Mouse (Mus musculus) hindbrain, embryonic 15.5 days (tissue): ENCODE measurements around the gene Gm20388. TPM values are rescaled to one million over a fixed set of nuclear protein-coding genes. Genes with fewer than 3 reads are reported as not detected.

Source experiments
- ATAC-seq: fragments of 200-750 bp; cut with Nextera tagmentation; 2 replicates; pipeline ENCODE4 v1.8.0; 2017; ENCODE audit warnings: low read depth, moderate number of reproducible peaks, moderate TSS enrichment; ENCODE audit not compliant: low FRiP score
- H3K27ac ChIP-seq: fragments of 300-500 bp; sonication (generic); replicated peaks from 2 replicates; pipeline ENCODE4 v1.5.1; 2015; ENCODE audit warnings: mild to moderate bottlenecking, inconsistent platforms
- H3K27me3 ChIP-seq: fragments of 300-500 bp; sonication (generic); 2 replicates; pipeline ENCODE4 v1.6.1; 2015; ENCODE audit warnings: control low read depth, inconsistent platforms
- H3K36me3 ChIP-seq: fragments of 300-500 bp; sonication (generic); 2 replicates; pipeline ENCODE4 v1.6.1; 2015; ENCODE audit warnings: control low read depth, inconsistent platforms
- H3K4me1 ChIP-seq: fragments of 300-500 bp; sonication (generic); replicated peaks from 2 replicates; pipeline ENCODE4 v1.6.1; 2015; ENCODE audit warnings: control low read depth, inconsistent platforms
- H3K4me2 ChIP-seq: fragments of 300-500 bp; sonication (generic); 2 replicates; pipeline ENCODE4 v1.6.1; 2015; ENCODE audit warnings: moderate library complexity, mild to moderate bottlenecking, inconsistent platforms
- H3K4me3 ChIP-seq: fragments of 300-500 bp; sonication (generic); 2 replicates; pipeline ENCODE4 v1.5.1; 2015; ENCODE audit warnings: mild to moderate bottlenecking, inconsistent platforms
- H3K9ac ChIP-seq: fragments of 300-500 bp; sonication (generic); 2 replicates; pipeline ENCODE4 v1.6.1; 2015; ENCODE audit warnings: inconsistent platforms
- H3K9me3 ChIP-seq: fragments of 300-500 bp; sonication (generic); 2 replicates; pipeline ENCODE4 v1.6.1; 2016; ENCODE audit warnings: control low read depth, inconsistent platforms
- WGBS: fragments of 180-500 bp; shearing (Covaris S2); methylation state at CpG from one replicate; pipeline ENCODE4 v1.1.7; 2015; 5-methylcytosine and 5-hydroxymethylcytosine counted together
- polyA plus RNA-seq: library from polyadenylated mRNA; unstranded; fragments of >200 nt; fragmentation: Nextera tagmentation; extraction: Ambion mirVana; gene quantifications from 2 replicates; pipeline ENCODE4 v1.2.1, GENCODE M21; 2015

Gene Gm20388
- polyA plus RNA-seq, 1 experiment from 2014 or later, result 5.4 TPM

DNA sequence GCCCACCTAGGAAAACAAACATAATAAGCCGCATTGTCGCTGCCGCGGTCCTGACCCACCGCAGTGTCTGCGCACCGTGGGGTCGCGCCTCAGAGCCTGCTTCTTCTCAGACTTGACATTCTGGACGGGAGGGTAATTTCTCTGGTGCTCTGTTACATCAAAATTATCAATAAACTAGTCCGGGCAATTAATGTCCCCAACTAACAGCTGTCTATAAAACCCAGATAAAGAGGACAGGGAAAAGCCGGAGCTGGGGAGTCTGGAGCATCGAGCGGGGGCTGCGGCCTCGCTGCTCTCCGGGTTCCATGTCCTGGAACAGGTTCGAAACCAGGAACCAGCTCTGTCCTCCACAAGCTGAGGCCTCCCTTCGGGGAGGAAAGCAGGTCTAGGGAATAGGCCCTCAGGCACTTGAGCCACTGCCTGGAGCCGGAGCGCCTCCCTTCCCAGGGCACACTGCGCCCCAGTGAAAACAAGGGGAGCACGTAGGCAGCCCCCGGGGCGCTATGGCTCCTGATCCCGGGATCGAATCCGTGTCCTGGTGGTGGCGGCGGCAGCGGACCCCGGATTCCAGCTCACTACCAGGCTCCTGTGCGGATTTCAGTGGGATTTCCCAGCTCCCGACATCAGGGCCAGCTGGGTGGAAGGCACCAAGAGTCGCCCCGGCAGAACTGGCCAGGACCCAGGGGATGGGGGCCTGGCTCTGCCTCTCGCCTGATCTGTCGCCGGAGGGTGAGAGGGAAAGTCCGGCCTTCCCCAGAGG is 1178.4 kb downstream of the Gm20388 start:
- Histone ChIP-seq H3K9me3 (no peaks in the 10 kb centered on the region), H3K36me3 (no peaks in the 10 kb centered on the region), H3K27me3 (peaks cover 86% of the 10 kb centered on the region), H3K27ac (no peak overlapping the region), H3K4me3 (no peak overlapping the region), H3K9ac (no peak overlapping the region), H3K4me1 (peaks cover 9% of the 10 kb centered on the region), H3K4me2 (no peak overlapping the region)
- WGBS, result 3% methylated on average over 40 of the region's 40 CpGs
- no peak for ATAC-seq

- H3K36me3 ChIP-seq, result no peaks in the 10 kb centered on the region
- peaks cover 85% of the 10 kb centered on the region for H3K27me3 ChIP-seq
- peaks cover 2% of the 10 kb centered on the region for H3K4me1 ChIP-seq
- WGBS, result 3% methylated on average over 32 of the region's 32 CpGs
- no peaks in the 10 kb centered on the region for H3K9me3 ChIP-seq
- no peak overlapping the region for H3K4me2 ChIP-seq
- no peak overlapping the region for H3K9ac ChIP-seq
- H3K4me3 ChIP-seq, result no peak overlapping the region
- H3K27ac ChIP-seq, result no peak overlapping the region
- no peak for ATAC-seq
Observed at GRCm38 (mm10) chr8:121089631-121090380, 1179.2 kb downstream of the Gm20388 start.

DNA sequence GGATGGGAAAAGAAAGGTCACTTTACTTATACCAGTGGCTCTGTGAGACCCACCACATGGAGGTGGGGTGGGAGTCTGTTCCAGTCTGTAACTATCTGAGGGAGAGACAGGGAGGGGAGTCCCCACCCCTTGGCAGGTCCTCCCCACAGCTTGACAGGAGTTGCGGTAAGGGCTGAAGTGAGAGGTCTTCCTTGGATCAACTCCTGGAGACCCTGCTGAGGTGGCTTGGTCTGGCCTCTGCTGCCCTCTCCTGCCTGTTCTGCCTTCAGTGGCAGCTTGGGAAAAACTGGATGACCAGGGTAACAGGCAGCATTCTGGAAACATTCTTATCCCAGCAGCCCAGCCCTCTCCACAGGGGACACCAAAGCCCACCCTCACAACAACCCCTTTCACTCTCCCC is 1180.1 kb downstream of the Gm20388 start:
- H3K4me3 ChIP-seq, result no peak overlapping the region
- no peaks in the 10 kb centered on the region for H3K36me3 ChIP-seq
- 0% methylated on average over 1 of the region's 1 CpGs for WGBS
- no peak overlapping the region for H3K4me2 ChIP-seq
- no peak overlapping the region for H3K9ac ChIP-seq
- no peaks in the 10 kb centered on the region for H3K4me1 ChIP-seq
- no peaks in the 10 kb centered on the region for H3K9me3 ChIP-seq
- peaks cover 76% of the 10 kb centered on the region for H3K27me3 ChIP-seq
- H3K27ac ChIP-seq, result no peak overlapping the region
- no peak for ATAC-seq

DNA sequence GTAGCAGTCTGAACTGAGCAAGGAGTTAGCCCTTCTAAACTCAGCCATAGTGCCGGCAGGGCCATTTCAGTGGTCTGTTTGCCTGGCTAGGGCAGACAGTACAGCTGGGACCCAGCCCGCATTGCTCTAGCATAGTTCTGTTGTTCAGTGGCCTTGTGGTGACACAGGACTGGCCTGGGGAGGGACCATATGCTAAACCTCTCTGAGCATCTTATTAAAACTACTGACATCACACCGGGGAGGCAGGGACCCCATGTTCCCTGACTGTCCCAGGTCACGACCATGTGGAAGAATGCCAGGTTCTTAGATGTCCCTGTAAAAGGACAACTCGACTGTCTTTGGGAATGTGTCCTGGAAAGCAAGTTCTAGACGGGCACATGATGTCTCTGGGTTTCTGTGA is 1181.5 kb downstream of the Gm20388 start:
- WGBS, result 30% methylated on average over 6 of the region's 6 CpGs
- ATAC-seq, result peak; percentile 25; the same call in 1 of the 2 replicates

GRCm38 (mm10) chr8:121092627-121093026 is 1182.0 kb downstream of the Gm20388 start:
- WGBS, result 3% methylated on average over 16 of the region's 16 CpGs
- Histone ChIP-seq H3K36me3 (peaks cover 7% of the 10 kb centered on the region; the same call in 1 of the 2 replicates), H3K9me3 (no peaks in the 10 kb centered on the region), H3K27me3 (peaks cover 57% of the 10 kb centered on the region), H3K4me3 (no peak overlapping the region), H3K4me1 (no peaks in the 10 kb centered on the region), H3K9ac (no peak overlapping the region), H3K27ac (no peak overlapping the region), H3K4me2 (no peak overlapping the region)
- peak; percentile 67 for ATAC-seq

More for the DNA sequence above, 1181.5 kb downstream of the Gm20388 start:
- H3K4me3 ChIP-seq, result no peak overlapping the region
- peaks cover 62% of the 10 kb centered on the region for H3K27me3 ChIP-seq
- peaks cover 2% of the 10 kb centered on the region; the same call in 1 of the 2 replicates for H3K36me3 ChIP-seq
- H3K4me1 ChIP-seq, result no peaks in the 10 kb centered on the region
- no peaks in the 10 kb centered on the region for H3K9me3 ChIP-seq
- no peak overlapping the region for H3K4me2 ChIP-seq
- no peak overlapping the region for H3K27ac ChIP-seq
- no peak overlapping the region for H3K9ac ChIP-seq

DNA sequence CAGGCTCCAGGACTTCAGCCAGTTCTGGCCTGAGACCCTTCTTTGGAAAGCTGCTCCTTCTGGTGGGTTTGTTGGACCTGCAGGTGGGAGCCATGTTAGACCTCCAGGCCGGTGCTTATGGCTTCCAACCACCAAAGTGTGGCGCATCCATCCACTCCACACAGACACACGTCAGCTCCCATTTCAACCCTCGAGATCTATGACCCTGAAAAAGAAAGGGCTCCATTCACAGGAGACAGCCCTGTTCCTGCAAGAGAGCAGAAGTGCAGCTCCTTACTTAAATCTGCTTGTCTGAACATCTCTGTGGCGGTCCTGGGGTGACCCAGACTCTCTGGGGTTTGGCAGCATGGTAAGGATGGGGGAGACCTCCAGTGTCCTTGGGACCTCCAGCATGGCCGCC is 1182.9 kb downstream of the Gm20388 start:
- no peak overlapping the region for H3K27ac ChIP-seq
- no peak overlapping the region for H3K4me3 ChIP-seq
- ATAC-seq, result no peak
- no peaks in the 10 kb centered on the region for H3K4me1 ChIP-seq
- H3K36me3 ChIP-seq, result peaks cover 15% of the 10 kb centered on the region
- H3K9ac ChIP-seq, result no peak overlapping the region
- H3K4me2 ChIP-seq, result no peak overlapping the region
- peaks cover 56% of the 10 kb centered on the region for H3K27me3 ChIP-seq
- no peaks in the 10 kb centered on the region for H3K9me3 ChIP-seq
- 70% methylated on average over 6 of the region's 6 CpGs for WGBS

- no peak overlapping the region for H3K4me2 ChIP-seq
- no peak overlapping the region for H3K9ac ChIP-seq
- peaks cover 17% of the 10 kb centered on the region for H3K4me1 ChIP-seq
- WGBS, result 52% methylated on average over 17 of the region's 17 CpGs
- no peaks in the 10 kb centered on the region for H3K9me3 ChIP-seq
- ATAC-seq, result no peak
- no peaks in the 10 kb centered on the region for H3K27me3 ChIP-seq
- H3K4me3 ChIP-seq, result no peak overlapping the region
- no peak overlapping the region for H3K27ac ChIP-seq
- peaks cover 16% of the 10 kb centered on the region for H3K36me3 ChIP-seq
Observed at GRCm38 (mm10) chr8:121104049-121104818, 1193.6 kb downstream of the Gm20388 start.

GRCm38 (mm10) chr8:121107668-121108656 is 1197.3 kb downstream of the Gm20388 start, which contains the start of gene Mthfsd:
Gene Mthfsd (minus strand): TSS chr8:121108392.
- Histone ChIP-seq H3K4me2 (peak within 1 kb of the TSS; percentile 91), H3K27ac (peak within 1 kb of the TSS; percentile 90), H3K4me3 (peak within 1 kb of the TSS; percentile 78), H3K36me3 (peaks cover 4% of the 10 kb centered on the region; the same call in 1 of the 2 replicates), H3K4me1 (peaks cover 17% of the 10 kb centered on the region), H3K9ac (peak within 1 kb of the TSS; percentile 86), H3K27me3 (peaks cover 24% of the 10 kb centered on the region), H3K9me3 (no peaks in the 10 kb centered on the region)
- 1% methylated on average over 75 of the region's 75 CpGs for WGBS
- ATAC-seq, result peak; percentile 96

DNA sequence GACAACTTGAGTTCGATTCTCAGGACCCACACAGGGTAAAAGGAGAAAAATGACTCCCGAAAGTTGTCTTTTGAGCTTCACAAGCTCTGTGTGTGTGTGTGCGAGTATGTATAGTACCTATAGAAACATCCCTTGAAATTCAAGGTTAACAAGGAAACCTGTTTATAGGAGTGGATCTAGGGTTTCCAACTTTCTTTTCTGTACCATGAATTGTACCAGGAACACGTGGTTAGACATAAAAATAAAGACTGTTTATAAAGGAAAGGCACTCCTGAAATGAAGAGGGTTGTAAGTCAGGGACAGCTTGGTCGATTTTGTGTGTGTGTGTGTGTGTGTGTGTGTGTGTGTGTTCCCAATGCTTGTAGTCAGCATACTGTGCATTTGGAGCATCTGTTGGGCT is 1198.0 kb downstream of the Gm20388 start:
- WGBS, result 14% methylated on average over 5 of the region's 5 CpGs
- Histone ChIP-seq H3K27ac (peak overlapping the region; percentile 18; the same call in 1 of the 2 replicates), H3K4me3 (peak overlapping the region; percentile 78), H3K9ac (peak overlapping the region; percentile 86), H3K9me3 (no peaks in the 10 kb centered on the region), H3K27me3 (peaks cover 28% of the 10 kb centered on the region), H3K36me3 (peaks cover 4% of the 10 kb centered on the region; the same call in 1 of the 2 replicates), H3K4me2 (peak overlapping the region; percentile 91), H3K4me1 (peaks cover 17% of the 10 kb centered on the region)
- ATAC-seq, result no peak

DNA sequence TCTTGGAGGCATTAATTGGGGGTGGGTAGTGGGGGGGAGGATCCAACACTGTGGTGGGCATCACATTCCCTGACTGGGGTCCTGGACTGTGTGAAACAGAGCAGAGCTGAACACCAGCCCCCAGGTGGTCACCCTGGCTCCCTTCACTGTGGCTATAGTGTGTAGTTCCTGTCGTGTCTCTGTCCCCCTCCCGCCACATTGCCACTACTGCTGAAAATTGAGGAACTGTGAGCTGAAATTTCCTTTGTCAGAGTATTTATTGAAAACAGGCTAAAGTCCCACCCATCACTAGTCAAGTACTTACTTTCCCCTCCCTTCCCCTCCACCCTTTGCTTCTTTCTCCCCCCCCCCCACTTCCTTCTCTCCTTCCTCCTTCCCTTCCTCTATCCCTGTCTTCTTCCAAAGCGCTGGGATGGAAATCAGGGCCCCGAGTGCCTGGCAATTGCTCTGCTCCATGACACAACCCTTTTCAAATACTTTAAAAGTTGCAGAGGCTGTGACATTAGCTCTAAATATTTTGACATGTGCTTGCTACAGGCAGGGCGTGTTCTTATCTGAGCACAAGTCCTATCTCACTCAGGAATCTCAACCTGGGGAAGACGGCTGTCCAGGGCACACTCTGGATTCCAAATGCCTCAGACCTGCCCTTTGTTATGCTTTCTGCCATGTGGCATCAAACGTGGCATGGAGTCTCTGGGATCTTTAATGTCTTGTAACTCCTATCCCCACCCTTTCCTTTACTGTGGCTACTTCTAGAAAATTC is 1200.7 kb downstream of the Gm20388 start:
- Histone ChIP-seq H3K9me3 (no peaks in the 10 kb centered on the region), H3K4me2 (no peak overlapping the region), H3K27ac (no peak overlapping the region), H3K9ac (no peak overlapping the region), H3K27me3 (peaks cover 52% of the 10 kb centered on the region), H3K4me1 (peaks cover 20% of the 10 kb centered on the region), H3K36me3 (no peaks in the 10 kb centered on the region), H3K4me3 (no peak overlapping the region)
- WGBS, result 51% methylated on average over 7 of the region's 7 CpGs
- no peak for ATAC-seq
